Mouse (Mus musculus) ES-Bruce4 (cell line): ENCODE results near the gene Grb7.

ENCODE experiments used
- CTCF ChIP-seq: IDR thresholded peaks from one replicate; pipeline ENCODE4 v1.8.1; 2011; ENCODE audit warnings: low read depth, low read length
- EP300 ChIP-seq: IDR thresholded peaks from 2 replicates; pipeline ENCODE4 v1.6.1; 2011; ENCODE audit warnings: low read depth, low read length; ENCODE audit not compliant: insufficient read depth
- POLR2A ChIP-seq: IDR thresholded peaks from one replicate; pipeline ENCODE4 v1.8.1; 2011; ENCODE audit warnings: low read length; ENCODE audit not compliant: insufficient read depth

- TF ChIP-seq POLR2A (no peak), CTCF (no peak), EP300 (no peak)
Observed at GRCm38 (mm10) chr11:98470795-98471194, 24.6 kb downstream of the Grb7 start.
